Mouse (Mus musculus) embryo, embryonic 11 days (tissue): ENCODE data around the gene Plekha6.

Experiments
- DNase-seq: peaks from one replicate; pipeline ENCODE4 v3.0.0-alpha.2; 2015

Plekha6 gene

GRCm38 (mm10) chr1:133183141-133183925, 19.3 kb downstream of the Plekha6 start:
- DNase-seq = peak; percentile 73

GRCm38 (mm10) chr1:133187948-133188680, 24.1 kb downstream of the Plekha6 start:
- DNase-seq = peak; percentile 92

GRCm38 (mm10) chr1:133188719-133189118, 24.7 kb downstream of the Plekha6 start:
- DNase-seq = no peak

- DNase-seq = no peak
These were observed 25.5 kb downstream of the Plekha6 start for GRCm38 (mm10) chr1:133189471-133189870.

- no peak for DNase-seq
These were observed 26.5 kb downstream of the Plekha6 start for GRCm38 (mm10) chr1:133190550-133190949.

- DNase-seq = no peak
These were observed 32.2 kb downstream of the Plekha6 start for GRCm38 (mm10) chr1:133196181-133196580.

GRCm38 (mm10) chr1:133197266-133197665, 33.3 kb downstream of the Plekha6 start:
- DNase-seq = no peak

- DNase-seq = no peak
These were observed 35.7 kb downstream of the Plekha6 start for GRCm38 (mm10) chr1:133199706-133200105.

GRCm38 (mm10) chr1:133201499-133201898, 37.5 kb downstream of the Plekha6 start:
- no peak for DNase-seq

GRCm38 (mm10) chr1:133203701-133204100, 39.7 kb downstream of the Plekha6 start:
- no peak for DNase-seq

- DNase-seq = no peak
These were observed 40.4 kb downstream of the Plekha6 start for GRCm38 (mm10) chr1:133204341-133204849.

- no peak for DNase-seq
These were observed 41.0 kb downstream of the Plekha6 start for GRCm38 (mm10) chr1:133204985-133205384.

- no peak for DNase-seq
These were observed 44.2 kb downstream of the Plekha6 start for GRCm38 (mm10) chr1:133208086-133208815.

GRCm38 (mm10) chr1:133209036-133209435, 45.0 kb downstream of the Plekha6 start:
- DNase-seq = no peak

- DNase-seq = no peak
These were observed 45.5 kb downstream of the Plekha6 start for GRCm38 (mm10) chr1:133209482-133209881.

GRCm38 (mm10) chr1:133209901-133210516, 46.0 kb downstream of the Plekha6 start:
- peak; percentile 47 for DNase-seq

- DNase-seq = no peak
These were observed 46.8 kb downstream of the Plekha6 start for GRCm38 (mm10) chr1:133210766-133211165.

GRCm38 (mm10) chr1:133212273-133212672, 48.3 kb downstream of the Plekha6 start:
- DNase-seq = no peak

GRCm38 (mm10) chr1:133213098-133213497, 49.1 kb downstream of the Plekha6 start:
- DNase-seq = peak; percentile 57

- DNase-seq = no peak
These were observed 49.9 kb downstream of the Plekha6 start for GRCm38 (mm10) chr1:133213901-133214300.

- DNase-seq = no peak
These were observed 50.8 kb downstream of the Plekha6 start for GRCm38 (mm10) chr1:133214672-133215359.

- no peak for DNase-seq
These were observed 51.3 kb downstream of the Plekha6 start for GRCm38 (mm10) chr1:133215360-133215700.
